Mouse (Mus musculus) fibroblast of lung, adult 2 months (primary cell): ENCODE measurements around the gene Tbx2.

Experiments
- DNase-seq: peaks from one replicate; pipeline ENCODE4 v3.0.0-alpha.2; 2011; ENCODE audit warnings: low read depth

Tbx2 gene

DNA sequence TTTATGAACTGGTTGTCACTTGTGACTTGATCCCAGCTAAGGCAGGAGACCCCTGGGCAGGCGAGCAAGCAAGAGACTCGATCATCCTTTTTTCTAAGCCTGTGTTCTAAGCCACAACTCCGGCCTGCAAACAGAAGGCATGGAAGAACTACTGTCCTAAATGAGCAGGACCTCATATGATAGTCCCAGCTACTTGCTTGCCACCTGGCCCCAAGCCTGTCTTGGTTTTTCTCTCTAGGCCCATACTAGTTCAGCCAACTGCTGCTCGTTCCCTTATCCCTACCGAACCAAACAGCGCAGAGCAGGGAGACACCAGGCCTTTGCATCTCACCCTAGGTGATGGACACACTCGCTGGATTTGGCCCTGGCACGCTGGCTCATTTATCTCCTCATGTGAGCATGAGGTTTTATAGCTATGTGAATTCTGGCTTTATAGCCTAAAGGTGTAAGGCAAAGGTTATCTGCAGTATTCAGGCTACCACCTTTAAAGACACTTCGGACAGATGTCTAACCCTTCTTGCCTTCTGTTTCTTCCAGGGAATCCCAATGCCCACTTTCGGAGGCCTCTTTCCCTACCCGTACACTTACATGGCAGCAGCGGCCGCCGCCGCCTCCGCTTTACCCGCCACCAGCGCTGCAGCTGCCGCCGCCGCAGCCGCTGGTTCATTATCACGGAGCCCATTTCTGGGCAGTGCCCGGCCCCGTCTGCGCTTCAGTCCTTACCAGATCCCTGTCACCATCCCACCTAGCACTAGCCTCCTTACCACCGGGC lies 7.9 kb downstream of the Tbx2 start:
- DNase-seq: no peak

GRCm38 (mm10) chr11:85840803-85841145 lies 8.4 kb downstream of the Tbx2 start:
- no peak for DNase-seq

- DNase-seq: no peak
Observed at GRCm38 (mm10) chr11:85841211-85841681, 8.9 kb downstream of the Tbx2 start.

DNA sequence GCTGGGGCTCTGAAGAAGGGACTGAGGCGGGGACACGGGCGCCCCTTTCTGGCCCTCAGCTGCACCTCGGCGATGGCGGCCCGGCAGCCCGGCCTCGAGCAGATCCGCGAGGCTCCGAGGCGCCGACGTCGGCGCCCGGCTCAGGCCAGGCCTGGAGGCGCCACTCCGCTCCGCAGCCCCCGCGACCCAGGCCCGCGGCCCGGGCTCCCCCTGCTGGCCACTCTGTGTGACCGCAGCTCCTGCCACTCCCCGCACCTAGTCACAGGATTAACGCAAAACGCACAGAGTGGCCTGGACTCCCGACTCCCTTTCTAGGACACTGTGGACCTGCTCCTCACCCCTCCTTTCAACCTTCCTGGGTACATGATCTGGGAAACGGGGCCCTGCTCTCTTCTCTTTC lies 9.6 kb downstream of the Tbx2 start:
- no peak for DNase-seq

DNA sequence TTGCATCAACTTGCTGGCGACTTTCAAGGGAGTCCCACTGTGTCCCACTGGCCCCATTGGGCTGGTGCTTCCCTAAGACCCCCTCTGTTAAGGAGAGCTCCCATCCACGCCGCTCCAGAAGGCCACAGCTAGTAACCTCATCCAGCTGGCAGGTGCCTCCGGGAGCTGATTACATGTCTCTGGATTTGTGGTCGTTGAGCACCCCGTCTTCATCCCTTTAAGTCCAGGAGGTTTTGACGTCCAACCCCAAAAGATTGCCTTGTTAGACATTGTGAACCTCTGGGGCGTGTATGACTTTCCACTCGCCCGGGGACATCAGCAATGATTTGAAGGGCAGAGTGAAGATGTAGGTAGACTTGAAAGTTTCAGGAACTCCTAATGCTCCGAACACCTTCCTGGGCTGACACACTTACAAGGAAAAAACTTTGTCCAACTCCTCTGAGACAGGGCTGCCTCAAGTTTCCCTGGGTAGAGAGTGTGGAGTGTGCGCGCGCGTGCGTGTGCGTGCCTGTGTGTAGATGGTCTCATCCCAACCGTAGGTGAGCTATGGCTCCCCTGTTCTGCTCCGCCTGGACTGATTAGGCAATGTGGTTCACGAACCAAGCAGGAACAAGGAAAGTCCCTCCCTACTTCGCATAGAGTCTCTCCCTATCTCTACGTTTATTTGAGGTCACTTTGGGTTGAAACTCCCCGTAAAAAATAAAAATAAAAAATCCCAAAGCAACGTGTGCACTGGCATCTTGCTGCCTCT lies 10.4 kb downstream of the Tbx2 start:
- DNase-seq: no peak

DNA sequence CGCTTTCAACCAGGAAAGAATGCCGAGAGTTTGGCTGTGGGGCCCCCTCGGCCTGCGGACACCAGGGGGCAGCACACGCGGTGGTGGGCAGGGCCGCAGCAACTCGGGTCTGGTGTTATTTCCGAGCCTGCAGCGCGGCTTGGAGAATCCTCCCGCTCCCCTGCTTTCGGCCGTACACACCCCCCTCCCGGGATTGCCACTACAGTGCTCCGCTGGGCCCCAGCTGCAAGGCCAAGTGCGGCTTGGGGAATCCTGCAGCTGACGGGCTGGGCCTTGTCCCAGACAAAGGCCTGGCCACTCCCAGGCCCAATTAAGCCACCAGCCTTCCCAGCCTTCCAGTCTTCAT lies 11.0 kb downstream of the Tbx2 start:
- DNase-seq: no peak

DNA sequence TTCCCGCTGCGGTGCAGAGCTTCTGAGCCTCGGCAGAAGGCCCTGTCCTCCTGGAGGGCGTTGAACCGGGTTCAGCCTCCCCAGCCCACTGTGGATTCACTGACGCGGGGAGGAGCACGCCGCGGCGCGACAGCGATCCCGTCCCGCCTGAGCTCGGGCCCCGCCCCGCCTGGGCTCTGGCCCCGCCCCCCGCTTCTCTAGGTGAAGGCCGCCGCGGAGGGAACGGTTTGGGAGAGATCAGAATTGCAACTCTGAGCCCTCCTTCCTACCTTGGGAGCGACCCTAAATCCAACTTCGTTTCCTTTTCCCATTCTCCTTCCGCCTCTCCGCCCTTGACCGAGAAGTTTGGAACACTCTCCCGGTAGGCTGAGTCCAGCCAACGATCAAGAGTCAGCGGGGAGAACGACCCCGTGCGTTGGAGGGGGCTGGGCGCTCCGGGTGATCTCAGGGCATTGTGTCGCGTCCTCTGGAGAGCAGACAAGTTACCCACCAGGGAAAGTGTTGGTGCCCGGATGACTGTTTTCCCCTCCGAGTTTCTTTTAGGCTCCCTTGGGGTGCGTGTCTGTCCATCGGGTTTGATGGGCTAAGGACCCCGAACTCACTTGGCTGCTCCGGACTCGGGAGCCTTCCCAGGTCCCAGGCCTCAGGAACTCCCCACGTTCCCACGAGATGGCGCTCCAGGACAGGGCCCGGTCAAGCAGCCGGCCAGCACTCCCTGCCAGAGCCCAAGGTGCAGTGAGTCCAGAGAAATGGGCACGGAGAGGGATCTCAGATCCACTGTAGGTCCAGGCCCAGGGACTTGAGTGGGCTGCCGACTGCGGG lies 12.0 kb downstream of the Tbx2 start:
- peak; percentile 53 for DNase-seq

DNA sequence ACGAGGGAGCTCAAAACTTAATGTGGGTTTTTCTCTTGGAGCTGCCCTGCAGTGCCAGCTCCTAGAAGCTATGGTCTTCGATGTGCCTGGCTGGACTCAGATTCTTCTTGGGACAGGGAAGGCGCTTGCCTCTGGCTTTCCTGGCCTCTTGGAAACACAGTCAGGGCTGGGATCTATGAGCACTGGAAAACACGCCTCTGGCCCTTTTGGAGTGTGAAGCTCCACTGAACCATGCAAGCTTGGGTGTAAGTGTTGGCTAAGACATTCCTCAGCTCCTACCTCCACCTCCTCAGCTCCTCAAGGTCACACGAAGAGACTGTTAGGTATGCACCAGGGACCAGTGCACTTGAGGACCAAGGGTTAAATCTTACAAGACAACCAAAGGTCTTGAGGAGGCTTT lies 12.6 kb downstream of the Tbx2 start:
- no peak for DNase-seq

- DNase-seq: no peak
Observed at GRCm38 (mm10) chr11:85845921-85846320, 13.6 kb downstream of the Tbx2 start.

- DNase-seq: no peak
Observed at GRCm38 (mm10) chr11:85846509-85846908, 14.2 kb downstream of the Tbx2 start.

DNA sequence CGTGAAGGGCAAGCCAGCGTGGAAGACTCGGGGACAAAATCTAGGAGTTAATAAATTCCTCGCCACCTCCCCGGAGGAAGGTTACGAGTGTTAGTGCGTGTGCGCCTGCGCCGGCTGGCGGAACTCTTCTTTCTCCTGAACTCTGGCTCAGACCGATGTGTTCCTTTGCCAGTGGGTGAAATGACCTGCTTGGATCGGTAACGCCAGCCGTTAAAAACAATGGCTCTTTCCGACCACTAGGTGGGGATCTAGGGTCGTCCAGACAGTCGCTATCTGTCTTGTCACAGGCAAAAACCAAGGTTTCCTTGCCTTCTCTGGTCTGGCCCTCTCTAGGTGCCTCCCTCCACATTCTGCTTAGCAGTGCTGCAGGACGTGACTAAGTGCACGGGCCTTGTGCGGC lies 16.7 kb downstream of the Tbx2 start:
- peak; percentile 60 for DNase-seq

GRCm38 (mm10) chr11:85850233-85850632 lies 17.9 kb downstream of the Tbx2 start, which contains the start of gene Gm11444:
TSS of gene Gm11444 (minus strand) at chr11:85850333.
- DNase-seq: no peak

DNA sequence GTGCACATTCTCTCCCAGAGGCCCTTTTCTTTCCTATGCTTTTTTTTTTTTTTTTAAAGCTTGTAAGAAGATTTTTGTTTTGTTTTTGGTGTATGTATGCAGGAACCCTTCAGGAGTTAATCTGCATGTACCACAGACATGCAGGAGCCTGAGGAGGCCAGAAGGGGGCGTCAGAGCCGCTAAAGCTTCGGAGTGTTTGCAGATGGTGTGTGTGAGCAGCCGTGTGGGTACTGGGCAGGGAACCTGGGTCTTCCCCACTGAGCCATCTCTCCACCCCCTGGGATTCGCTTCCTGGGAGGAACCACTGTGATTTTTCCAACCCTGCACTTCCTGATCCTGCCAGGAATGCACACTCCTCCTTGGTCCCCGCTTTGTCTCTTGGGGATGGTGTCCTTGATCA lies 18.4 kb downstream of the Tbx2 start:
- DNase-seq: no peak

- DNase-seq: no peak
Observed at GRCm38 (mm10) chr11:85857997-85858698, 25.8 kb downstream of the Tbx2 start.

GRCm38 (mm10) chr11:85864363-85864762 lies 32.0 kb downstream of the Tbx2 start:
- DNase-seq: no peak

DNA sequence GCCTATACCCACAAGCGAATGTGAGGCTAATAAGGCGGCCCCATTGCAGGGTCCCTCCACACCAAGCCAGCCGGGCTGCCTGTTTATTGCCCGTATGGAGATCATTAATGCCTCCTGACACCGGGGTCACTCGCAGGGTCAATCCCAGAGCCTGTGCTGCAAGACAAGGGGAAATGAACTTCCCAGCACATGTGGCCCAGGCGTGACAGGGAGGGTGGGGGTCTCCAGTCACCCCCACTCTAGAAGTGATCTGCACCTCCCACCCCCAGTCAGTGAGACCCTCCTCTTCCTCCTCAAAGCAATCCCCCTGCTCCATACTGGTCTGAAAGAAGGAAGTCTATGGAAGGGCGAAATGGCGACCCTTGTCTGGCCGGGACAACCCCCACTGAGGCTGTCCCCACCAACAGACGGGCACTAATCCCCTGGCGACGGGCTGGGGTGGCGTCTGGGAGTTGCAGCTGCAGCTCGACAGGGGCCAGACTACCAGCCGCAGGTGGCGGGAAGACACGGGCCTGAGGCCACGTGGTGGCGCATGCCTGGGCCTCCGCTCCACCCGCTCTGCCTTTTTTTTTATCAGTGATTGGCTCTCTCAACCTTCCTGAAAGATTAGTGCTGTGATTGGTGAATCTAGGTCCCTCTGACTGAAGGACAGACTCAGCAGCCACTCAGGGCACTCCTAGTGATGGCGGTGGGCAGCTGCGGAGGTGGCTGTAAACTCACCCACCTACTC lies 43.9 kb downstream of the Tbx2 start:
- no peak for DNase-seq

DNA sequence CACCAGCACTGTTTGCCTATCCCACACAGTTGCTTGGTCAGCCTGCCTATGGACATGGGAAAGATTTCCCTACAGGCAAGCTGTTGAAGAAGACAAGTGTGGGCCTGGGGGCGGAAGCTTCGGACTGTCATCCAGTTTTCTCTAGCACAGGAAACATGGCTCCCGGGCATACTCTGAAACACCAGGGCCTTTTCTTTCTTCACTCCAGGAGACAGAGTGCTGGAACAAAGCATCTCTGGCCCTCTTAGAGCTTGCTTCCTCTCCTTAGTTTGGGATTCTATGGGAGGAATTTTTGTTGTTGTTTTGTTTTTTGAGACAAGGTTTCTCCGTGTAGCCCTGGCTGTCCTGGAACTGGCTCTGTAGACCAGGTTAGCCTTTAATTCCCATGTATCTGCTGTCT lies 52.1 kb downstream of the Tbx2 start:
- no peak for DNase-seq

GRCm38 (mm10) chr11:85885665-85886428 lies 53.5 kb downstream of the Tbx2 start, which contains the start of gene Tbx4:
TSS of gene Tbx4 (plus strand) at chr11:85886422.
- DNase-seq: no peak

DNA sequence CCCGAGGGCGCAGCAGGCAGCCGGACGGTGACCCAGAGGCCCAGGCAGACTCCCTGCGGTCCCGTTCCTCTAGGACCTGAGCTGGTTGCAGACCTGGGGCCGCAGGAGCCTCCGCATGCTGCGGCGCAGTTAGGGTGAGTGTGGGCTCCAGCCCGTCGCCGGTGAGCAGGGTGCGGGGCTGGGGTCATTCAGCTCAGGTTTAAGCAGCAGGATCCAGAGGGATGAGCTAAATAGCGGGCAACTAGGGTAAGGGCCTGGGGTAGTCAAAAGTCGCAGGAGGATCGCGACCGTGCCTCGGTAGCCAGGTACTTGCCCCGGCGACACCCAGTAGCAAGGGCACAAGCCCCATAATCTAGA lies 54.1 kb downstream of the Tbx2 start:
- no peak for DNase-seq

GRCm38 (mm10) chr11:85887273-85887672 lies 54.9 kb downstream of the Tbx2 start:
- DNase-seq: no peak
